Mouse (Mus musculus): ENCODE measurements around the gene Trim69.
"Not testable (repeated sequence)": the region's sequence is repeated elsewhere in the genome, so short reads cannot be mapped to it uniquely, and the experiment has no call there.

The Trim69 gene

DNA sequence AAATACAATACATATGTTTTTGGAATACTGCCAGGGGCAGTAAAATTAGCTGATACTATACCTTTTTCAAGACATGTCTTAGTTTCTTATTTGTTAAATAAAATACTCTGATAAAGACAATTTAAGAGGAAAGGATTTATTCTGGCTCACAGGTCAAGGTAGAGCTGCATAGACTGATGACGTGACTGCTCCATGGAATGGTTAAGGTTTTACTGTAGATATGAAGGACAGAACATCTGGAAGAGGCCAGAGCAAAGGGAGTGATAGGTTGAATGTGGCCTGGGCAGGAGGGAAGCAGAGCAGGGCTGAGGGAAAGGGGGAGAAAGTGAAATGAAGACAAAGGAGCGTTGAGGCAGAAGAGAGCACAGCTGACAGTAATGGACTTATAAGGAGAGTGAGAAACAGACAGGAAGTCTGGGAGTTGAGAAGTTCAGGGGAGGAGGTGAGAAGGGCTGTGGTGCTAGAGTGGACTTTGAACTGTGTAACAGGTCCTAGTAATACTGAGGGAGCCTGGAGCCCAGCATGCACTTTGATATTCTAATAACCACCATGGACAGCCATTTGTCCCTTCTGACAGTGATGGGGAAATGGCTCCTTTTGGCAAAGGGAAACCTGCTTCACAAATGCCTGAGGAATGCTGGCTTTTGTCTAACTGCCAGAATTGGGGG lies 46.1 kb downstream of the Trim69 start:
- no peak for DNase-seq (ENCODE audit: low read depth, low spot score)

DNA sequence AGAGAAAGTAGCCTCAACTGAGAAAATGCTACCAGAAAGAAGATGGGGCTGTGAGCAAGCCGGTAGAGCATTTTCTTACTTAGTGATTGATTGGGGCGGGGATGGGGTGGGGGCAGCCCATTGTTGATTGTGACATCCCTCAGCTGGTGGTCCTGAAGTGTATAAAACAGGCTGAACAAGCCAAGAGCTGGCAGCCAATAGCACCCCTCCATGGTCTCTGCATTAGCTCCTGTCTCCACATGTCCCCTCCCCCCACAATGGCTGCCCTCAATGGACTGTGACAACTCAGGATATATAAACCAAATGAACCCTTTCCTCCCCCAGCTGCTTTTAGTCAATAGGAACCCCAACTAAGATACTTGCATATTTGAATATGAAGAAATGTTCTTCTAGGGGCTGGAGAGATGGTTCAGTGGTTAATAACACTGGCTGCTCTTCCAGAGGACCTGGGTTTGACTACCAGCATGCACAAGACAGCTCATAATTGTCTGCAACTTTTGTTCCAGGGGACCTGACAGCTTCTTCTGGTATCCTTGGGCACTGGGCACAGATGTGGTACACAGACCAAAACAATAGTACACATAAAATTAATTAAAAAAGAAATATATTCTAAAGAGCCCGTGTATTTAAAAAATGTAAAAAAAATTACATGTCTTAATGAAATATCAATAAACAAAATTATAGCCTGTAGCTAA lies 50.2 kb downstream of the Trim69 start:
- no peak for DNase-seq (ENCODE audit: low read depth, low spot score)

DNA sequence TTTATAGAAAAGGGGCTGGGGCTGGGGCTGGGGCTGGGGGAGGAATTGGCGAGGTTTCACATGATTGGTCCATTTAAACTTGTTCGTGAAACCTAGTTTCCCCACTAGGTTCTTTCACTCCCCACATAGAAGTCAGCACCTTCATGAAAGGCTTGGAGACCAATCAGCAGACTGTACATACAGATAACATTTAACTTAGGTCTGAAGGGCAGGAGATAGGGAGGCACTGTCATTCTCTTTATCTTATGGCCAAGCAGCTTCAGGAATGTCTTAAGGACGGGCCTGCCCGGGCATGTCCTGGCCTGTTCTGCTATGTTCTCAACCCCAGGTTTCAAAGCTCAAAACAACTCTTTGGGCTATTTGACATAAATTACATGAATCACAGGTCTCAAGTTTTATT lies 56.6 kb downstream of the Trim69 start:
- not testable (repeated sequence) for DNase-seq (ENCODE audit: low read depth, low spot score)

DNA sequence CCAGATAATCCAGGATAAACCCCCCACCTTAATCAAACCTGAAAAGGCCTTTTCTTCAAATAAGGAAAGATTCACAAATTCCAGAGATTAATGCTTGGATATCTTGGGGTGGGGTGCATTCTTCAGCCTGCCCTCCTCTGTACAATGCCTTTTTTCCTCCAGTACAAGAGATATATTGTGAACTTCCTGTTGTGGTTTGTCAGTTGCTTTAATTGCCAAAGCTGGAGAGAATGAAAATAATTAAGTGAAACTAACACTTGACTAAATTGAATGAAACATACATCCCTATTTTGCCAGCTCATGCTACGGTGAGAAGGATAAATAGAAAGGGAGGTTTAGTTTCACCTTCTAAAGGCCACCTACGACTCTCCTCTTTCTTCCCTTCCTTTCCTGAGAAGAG lies 57.7 kb downstream of the Trim69 start:
- no peak for DNase-seq (ENCODE audit: low read depth, low spot score)

DNA sequence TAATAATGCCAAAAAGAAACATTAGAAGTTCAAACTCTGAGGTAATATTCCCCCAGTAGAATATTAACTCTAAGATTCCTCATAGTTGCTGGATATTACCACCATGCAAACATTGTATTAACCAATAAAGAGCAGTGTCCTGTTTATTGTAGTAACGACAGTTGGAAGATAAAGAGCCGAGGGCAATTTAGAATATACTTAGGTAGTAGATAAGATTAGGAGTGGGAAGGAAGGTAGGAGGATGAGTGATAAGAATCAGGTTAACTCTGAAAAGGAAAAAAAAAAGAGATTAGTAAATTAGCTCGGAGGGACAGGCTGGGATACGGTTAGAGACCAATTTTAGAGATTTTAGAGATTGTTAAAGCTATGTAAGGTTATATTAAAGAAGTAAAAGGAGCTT lies 60.9 kb downstream of the Trim69 start:
- DNase-seq (ENCODE audit: low read depth, low spot score), result no peak

DNA sequence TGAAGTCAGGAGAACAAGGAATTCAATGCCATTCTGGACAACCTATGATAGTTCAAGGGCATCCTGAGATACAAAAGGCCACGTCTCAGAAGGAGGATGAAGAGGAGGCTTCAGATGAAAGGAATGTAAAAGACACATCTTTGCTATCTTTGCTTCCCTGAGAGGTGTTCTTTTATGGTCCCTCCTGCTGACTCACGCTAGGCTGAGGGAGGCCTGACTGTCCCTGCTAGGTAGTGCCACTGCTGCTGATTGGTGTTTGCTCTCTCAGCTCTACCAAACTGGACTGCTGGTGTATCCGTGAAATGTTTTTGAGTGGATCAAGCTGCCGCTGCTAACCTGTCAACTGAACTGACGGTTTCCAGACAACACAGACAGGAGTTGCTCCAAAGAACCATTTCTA lies 61.3 kb downstream of the Trim69 start:
- no peak for DNase-seq (ENCODE audit: low read depth, low spot score)

DNA sequence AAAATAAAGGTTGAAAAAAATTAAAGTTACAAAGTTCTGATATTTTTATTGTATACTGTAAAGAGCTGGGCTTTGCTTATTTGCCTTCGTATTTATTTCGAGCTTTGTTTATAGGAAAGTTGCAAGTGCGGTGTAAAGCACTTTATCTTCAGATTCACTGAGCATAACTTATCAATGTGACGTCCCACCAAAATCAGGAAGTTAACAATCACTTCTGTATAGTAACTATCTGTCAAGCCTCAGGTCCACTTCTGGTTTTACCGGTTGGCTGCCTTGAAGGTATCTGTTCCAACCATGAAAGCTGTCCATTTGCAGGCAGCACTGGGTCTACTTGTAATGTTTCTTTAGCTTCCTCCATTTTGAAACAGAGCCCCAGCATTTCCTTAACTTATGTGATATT lies 61.8 kb downstream of the Trim69 start:
- DNase-seq (ENCODE audit: low read depth, low spot score), result no peak

DNA sequence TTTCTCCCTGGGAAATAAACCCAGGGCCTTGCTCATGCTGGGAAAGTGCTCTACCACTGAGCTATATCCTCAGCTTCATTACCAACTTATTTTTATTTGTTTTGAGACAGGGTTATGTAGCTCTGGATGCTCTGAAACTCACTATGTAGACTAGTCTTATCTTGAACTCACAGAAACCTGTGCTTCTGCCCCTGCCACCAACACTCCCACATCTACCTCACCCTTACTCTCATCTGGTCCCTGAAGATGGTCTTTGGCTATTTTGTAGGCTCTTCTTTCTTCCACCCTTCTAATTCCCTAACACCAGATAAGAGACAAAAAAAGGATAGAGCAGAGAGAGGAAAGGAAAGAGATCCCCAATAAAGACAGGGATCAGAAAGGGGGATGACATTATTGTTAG lies 63.2 kb downstream of the Trim69 start:
- DNase-seq (ENCODE audit: low read depth, low spot score), result no peak
